Mouse (Mus musculus): ENCODE data around the gene Gxylt1.
"Not testable (repeated sequence)": the region's sequence is repeated elsewhere in the genome, so short reads cannot be mapped to it uniquely, and the experiment has no call there.

Gxylt1 gene

GRCm38 (mm10) chr15:93274679-93275583, at the start of gene Gxylt1:
Gene Gxylt1, minus strand, starts transcription at chr15:93275179.
- DNase-seq: peak; percentile 100

GRCm38 (mm10) chr15:93318781-93319180, 43.8 kb upstream of the Gxylt1 start:
- DNase-seq: no peak

GRCm38 (mm10) chr15:93310304-93310703, 35.3 kb upstream of the Gxylt1 start:
- not testable (repeated sequence) for DNase-seq

GRCm38 (mm10) chr15:93298197-93298596, 23.2 kb upstream of the Gxylt1 start:
- no peak for DNase-seq

GRCm38 (mm10) chr15:93294483-93294882, 19.5 kb upstream of the Gxylt1 start:
- DNase-seq: no peak

GRCm38 (mm10) chr15:93288321-93288720, 13.3 kb upstream of the Gxylt1 start:
- no peak for DNase-seq

GRCm38 (mm10) chr15:93287628-93288027, 12.6 kb upstream of the Gxylt1 start:
- no peak for DNase-seq

- DNase-seq: no peak
Observed at GRCm38 (mm10) chr15:93285244-93285643, 10.3 kb upstream of the Gxylt1 start.

- DNase-seq: no peak
Observed at GRCm38 (mm10) chr15:93284326-93284725, 9.3 kb upstream of the Gxylt1 start.

GRCm38 (mm10) chr15:93283349-93283748, 8.4 kb upstream of the Gxylt1 start:
- DNase-seq: no peak

GRCm38 (mm10) chr15:93276276-93276675, 1.3 kb upstream of the Gxylt1 start:
- DNase-seq: no peak

- no peak for DNase-seq
Observed at GRCm38 (mm10) chr15:93275623-93276022, 644 bp upstream of the Gxylt1 start.

- DNase-seq: no peak
Observed at GRCm38 (mm10) chr15:93273788-93274678, 946 bp downstream of the Gxylt1 start.

- DNase-seq: no peak
Observed at GRCm38 (mm10) chr15:93272948-93273347, 2.0 kb downstream of the Gxylt1 start.

GRCm38 (mm10) chr15:93270289-93270855, 4.6 kb downstream of the Gxylt1 start:
- peak in 1 of 2 experiments; percentile 49 for DNase-seq

GRCm38 (mm10) chr15:93269572-93269971, 5.4 kb downstream of the Gxylt1 start:
- no peak for DNase-seq

- peak in 1 of 2 experiments; percentile 11 for DNase-seq
Observed at GRCm38 (mm10) chr15:93268001-93268400, 7.0 kb downstream of the Gxylt1 start.

- no peak for DNase-seq
Observed at GRCm38 (mm10) chr15:93267479-93267878, 7.5 kb downstream of the Gxylt1 start.

- no peak for DNase-seq
Observed at GRCm38 (mm10) chr15:93266361-93266760, 8.6 kb downstream of the Gxylt1 start.

GRCm38 (mm10) chr15:93265728-93266127, 9.3 kb downstream of the Gxylt1 start:
- DNase-seq: peak in 1 of 2 experiments; percentile 55

- no peak for DNase-seq
Observed at GRCm38 (mm10) chr15:93265231-93265630, 9.7 kb downstream of the Gxylt1 start.

GRCm38 (mm10) chr15:93264221-93264620, 10.8 kb downstream of the Gxylt1 start:
- DNase-seq: no peak

- DNase-seq: no peak
Observed at GRCm38 (mm10) chr15:93263566-93263965, 11.4 kb downstream of the Gxylt1 start.
